Mouse (Mus musculus): Measurements from ENCODE around the gene Dapp1. TPM values are rescaled to one million over a fixed set of nuclear protein-coding genes. Genes with fewer than 3 reads are reported as not detected.
"Not testable (repeated sequence)": the region's sequence is repeated elsewhere in the genome, so short reads cannot be mapped to it uniquely, and the experiment has no call there.

Gene Dapp1
- polyA plus RNA-seq, 1 experiment from 2014 or later, result 1.2 TPM

DNA sequence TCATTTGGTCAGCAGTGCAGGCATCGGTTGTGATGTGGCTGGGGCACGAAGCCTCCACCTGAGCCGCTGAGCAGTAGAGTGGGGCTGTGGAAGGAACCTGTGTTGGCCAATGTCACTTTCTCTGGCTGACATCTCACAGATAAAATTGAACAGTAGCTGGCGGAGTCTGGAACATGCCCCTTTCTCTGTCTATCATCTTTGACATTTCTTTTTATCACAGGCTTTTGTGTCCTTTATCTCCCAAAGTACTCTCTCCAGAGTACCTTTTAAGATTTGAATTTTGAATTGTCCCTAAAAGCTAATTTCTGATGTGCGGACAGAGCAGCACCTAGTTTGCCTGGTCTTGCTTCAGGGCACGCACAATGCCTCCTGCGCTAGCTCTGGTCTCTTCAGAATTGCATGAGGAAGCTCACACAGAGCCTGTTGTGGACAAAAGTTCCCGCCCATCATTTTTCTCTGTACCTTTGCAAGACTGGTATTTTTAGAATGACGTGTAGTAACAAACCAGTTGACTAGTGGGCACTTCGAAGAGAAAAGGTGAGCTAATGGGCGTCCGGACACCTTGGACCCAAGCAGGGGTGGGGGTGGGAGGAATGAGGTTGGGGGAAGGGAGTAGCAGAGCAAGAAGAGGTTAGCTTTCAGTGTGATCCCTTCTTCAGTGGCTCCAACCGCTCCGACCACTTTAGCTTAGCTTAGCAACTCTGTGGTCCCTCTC is 13.1 kb downstream of the Dapp1 start:
- no peak overlapping the region for H3K4me2 ChIP-seq (replicated peaks)
- no peaks in the 10 kb centered on the region for H3K9me3 ChIP-seq
- ATAC-seq, result no peak
- H3K9ac ChIP-seq (replicated peaks), result no peak overlapping the region
- H3K4me1 ChIP-seq (replicated peaks), result no peaks in the 10 kb centered on the region
- no peak overlapping the region for H3K27ac ChIP-seq
- no peaks in the 10 kb centered on the region for H3K27me3 ChIP-seq
- no peak overlapping the region for H3K4me3 ChIP-seq (replicated peaks)
- no peaks in the 10 kb centered on the region for H3K36me3 ChIP-seq
- WGBS, result 88% methylated on average over 14 of the region's 14 CpGs

- H3K27me3 ChIP-seq; H3K36me3 ChIP-seq; H3K4me3 ChIP-seq (replicated peaks); H3K27ac ChIP-seq; H3K4me1 ChIP-seq (replicated peaks); H3K9me3 ChIP-seq; H3K9ac ChIP-seq (replicated peaks); H3K4me2 ChIP-seq (replicated peaks): not testable (repeated sequence)
- 65% methylated on average over 1 of the region's 1 CpGs for whole genome bisulfite sequencing
- ATAC-seq, result 0 out of 2 replicates have a peak, but pooled peaks have one; percentile 17
Observed at GRCm38 (mm10) chr3:137964014-137964413, 17.3 kb downstream of the Dapp1 start.

DNA sequence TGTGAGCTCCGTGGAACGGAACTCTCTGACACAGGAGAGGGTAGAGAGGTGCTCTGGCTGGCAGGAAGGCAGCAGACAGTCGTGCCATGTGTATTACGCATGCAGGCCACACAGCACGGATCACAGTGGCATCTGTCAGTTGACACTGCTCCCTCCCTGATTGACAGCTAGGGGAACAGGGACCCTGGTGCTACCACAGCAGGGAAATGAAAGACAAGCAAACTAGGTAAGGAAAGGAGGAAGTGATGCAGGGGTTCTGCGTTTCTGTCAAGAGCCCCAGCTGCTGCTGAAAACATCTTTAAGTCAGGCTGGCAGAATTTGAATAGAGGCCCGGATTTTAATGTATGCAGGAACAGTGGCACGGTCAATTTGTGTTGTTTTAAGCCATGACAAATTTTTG is 17.8 kb downstream of the Dapp1 start:
- ATAC-seq, result 0 out of 2 replicates have a peak, but pooled peaks have one; percentile 27
- no peaks in the 10 kb centered on the region for H3K9me3 ChIP-seq
- no peak overlapping the region for H3K4me3 ChIP-seq (replicated peaks)
- 69% methylated on average over 8 of the region's 8 CpGs for WGBS
- H3K36me3 ChIP-seq, result no peaks in the 10 kb centered on the region
- no peaks in the 10 kb centered on the region for H3K27me3 ChIP-seq
- H3K9ac ChIP-seq (replicated peaks), result no peak overlapping the region
- no peak overlapping the region for H3K4me2 ChIP-seq (replicated peaks)
- H3K27ac ChIP-seq, result no peak overlapping the region
- H3K4me1 ChIP-seq (replicated peaks), result no peaks in the 10 kb centered on the region

DNA sequence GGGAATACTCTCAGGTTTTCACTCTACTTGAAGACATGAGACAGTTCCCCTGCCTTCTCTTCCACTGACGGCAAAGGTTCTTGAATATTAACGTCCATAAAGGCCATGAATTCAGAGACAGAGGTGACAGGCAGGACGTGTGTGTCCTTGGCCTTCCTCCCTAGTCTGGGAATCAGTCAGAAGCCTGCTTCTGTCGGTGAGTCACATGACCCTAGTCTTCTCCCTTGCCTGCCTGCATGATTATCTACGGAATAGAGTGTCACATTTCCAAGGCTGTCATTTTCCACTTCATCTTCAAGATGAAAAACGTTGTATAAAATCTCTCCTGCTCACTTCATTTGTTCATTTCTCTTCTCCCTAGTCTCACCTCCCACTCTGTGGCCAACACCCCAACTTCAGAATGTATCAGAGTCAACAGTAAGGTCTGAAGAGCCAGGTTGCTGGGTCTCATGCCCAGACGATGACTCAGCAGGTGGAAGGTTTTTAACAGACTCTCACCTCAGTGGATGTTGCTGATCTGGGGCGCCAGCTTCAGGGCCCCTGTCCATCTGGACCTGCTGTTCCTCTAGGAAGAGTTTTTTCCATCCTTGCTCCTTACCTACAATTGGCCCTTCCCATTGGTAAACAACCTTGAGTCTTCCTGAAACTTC is 19.5 kb downstream of the Dapp1 start:
- H3K4me3 ChIP-seq (replicated peaks), result no peak overlapping the region
- H3K9me3 ChIP-seq, result no peaks in the 10 kb centered on the region
- H3K4me1 ChIP-seq (replicated peaks), result no peaks in the 10 kb centered on the region
- H3K27ac ChIP-seq, result no peak overlapping the region
- H3K4me2 ChIP-seq (replicated peaks), result no peak overlapping the region
- H3K36me3 ChIP-seq, result no peaks in the 10 kb centered on the region
- ATAC-seq, result no peak
- H3K27me3 ChIP-seq, result no peaks in the 10 kb centered on the region
- 67% methylated on average over 8 of the region's 8 CpGs for WGBS
- no peak overlapping the region for H3K9ac ChIP-seq (replicated peaks)

- H3K9me3 ChIP-seq, result no peaks in the 10 kb centered on the region
- ATAC-seq, result no peak
- H3K4me1 ChIP-seq (replicated peaks), result 0 out of 2 replicates have a peak, but pooled peaks cover 5% of the 10 kb centered on the region
- H3K36me3 ChIP-seq, result no peaks in the 10 kb centered on the region
- no peak overlapping the region for H3K4me3 ChIP-seq (replicated peaks)
- no peak overlapping the region for H3K27ac ChIP-seq
- no peak overlapping the region for H3K9ac ChIP-seq (replicated peaks)
- no peaks in the 10 kb centered on the region for H3K27me3 ChIP-seq
- WGBS, result 81% methylated on average over 4 of the region's 4 CpGs
- H3K4me2 ChIP-seq (replicated peaks), result no peak overlapping the region
Observed at GRCm38 (mm10) chr3:137959456-137959855, 21.9 kb downstream of the Dapp1 start.

DNA sequence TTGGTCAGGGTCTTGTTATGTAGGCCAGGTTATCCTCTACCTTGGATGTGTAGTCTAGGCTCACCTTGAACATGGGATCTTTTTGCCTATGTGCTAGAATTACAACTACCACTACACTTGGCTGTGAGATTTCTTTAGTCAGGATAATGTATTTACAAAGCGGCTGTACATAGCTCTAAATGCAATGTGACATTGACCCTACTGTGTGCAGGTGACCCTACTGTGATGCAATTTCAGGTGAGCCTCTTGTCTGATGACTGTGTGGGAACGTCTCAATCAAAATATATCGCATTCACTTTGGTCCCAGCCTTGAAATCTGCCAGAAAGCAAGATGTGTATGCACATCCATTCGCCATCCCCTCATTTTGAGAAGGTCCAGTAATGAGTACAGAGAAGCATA is 23.0 kb downstream of the Dapp1 start:
- no peak overlapping the region for H3K9ac ChIP-seq (replicated peaks)
- H3K9me3 ChIP-seq, result no peaks in the 10 kb centered on the region
- peaks cover 8% of the 10 kb centered on the region; the same call in 1 of the 2 replicates for H3K4me1 ChIP-seq (replicated peaks)
- H3K4me3 ChIP-seq (replicated peaks), result no peak overlapping the region
- 98% methylated on average over 4 of the region's 4 CpGs for WGBS
- no peaks in the 10 kb centered on the region for H3K36me3 ChIP-seq
- no peak overlapping the region for H3K27ac ChIP-seq
- no peak overlapping the region for H3K4me2 ChIP-seq (replicated peaks)
- ATAC-seq, result no peak
- H3K27me3 ChIP-seq, result no peaks in the 10 kb centered on the region

GRCm38 (mm10) chr3:137957864-137958263 is 23.5 kb downstream of the Dapp1 start:
- Histone ChIP-seq H3K4me1 (replicated peaks) (peaks cover 13% of the 10 kb centered on the region), H3K9ac (replicated peaks) (no peak overlapping the region), H3K27ac (no peak overlapping the region), H3K36me3 (no peaks in the 10 kb centered on the region), H3K4me2 (replicated peaks) (no peak overlapping the region), H3K27me3 (no peaks in the 10 kb centered on the region), H3K4me3 (replicated peaks) (no peak overlapping the region), H3K9me3 (no peaks in the 10 kb centered on the region)
- ATAC-seq, result no peak
- 86% methylated on average over 9 of the region's 9 CpGs for WGBS

- no peak overlapping the region for H3K4me3 ChIP-seq (replicated peaks)
- H3K4me2 ChIP-seq (replicated peaks), result peak overlapping the region; percentile 32; the same call in 1 of the 2 replicates
- no peak overlapping the region for H3K27ac ChIP-seq
- H3K4me1 ChIP-seq (replicated peaks), result peaks cover 24% of the 10 kb centered on the region
- H3K36me3 ChIP-seq, result no peaks in the 10 kb centered on the region
- no peak for ATAC-seq
- no peaks in the 10 kb centered on the region for H3K9me3 ChIP-seq
- 28% methylated on average over 16 of the region's 16 CpGs for WGBS
- H3K9ac ChIP-seq (replicated peaks), result no peak overlapping the region
- H3K27me3 ChIP-seq, result no peaks in the 10 kb centered on the region
Observed at GRCm38 (mm10) chr3:137955560-137956081, 25.7 kb downstream of the Dapp1 start.

DNA sequence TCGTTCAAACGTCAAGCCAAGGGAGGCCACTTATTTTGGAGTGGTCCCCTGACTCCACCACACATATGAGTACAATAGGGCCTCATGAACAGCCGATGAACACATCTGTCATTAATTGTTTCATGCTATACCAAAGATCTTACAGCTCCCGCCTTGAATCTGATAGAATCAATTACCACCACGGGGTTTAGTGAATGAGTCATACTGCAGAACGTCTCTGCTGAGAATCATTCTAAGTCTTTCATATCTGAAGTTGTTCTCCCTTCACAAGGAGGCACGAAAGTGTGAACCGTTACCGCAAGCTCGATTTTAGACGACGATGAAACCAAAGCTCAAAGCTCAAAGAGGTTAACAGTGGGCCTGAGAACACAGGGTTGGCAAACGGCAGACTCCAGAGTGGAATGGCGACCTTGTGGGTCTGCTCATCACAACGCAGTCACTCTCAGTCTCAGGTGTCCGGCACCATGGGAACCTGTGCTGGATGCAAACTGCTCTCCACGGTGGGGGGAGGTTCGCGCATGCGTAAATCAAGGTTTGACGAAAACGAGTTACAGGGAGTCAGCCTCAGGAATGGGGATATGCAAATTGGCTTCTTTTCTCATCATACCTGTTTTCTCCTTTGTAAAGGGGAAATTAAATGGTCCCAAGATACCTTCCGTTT is 27.0 kb downstream of the Dapp1 start:
- no peak overlapping the region for H3K27ac ChIP-seq
- no peak overlapping the region for H3K4me2 ChIP-seq (replicated peaks)
- no peaks in the 10 kb centered on the region for H3K9me3 ChIP-seq
- peaks cover 24% of the 10 kb centered on the region for H3K4me1 ChIP-seq (replicated peaks)
- H3K36me3 ChIP-seq, result no peaks in the 10 kb centered on the region
- ATAC-seq, result no peak
- H3K27me3 ChIP-seq, result no peaks in the 10 kb centered on the region
- 59% methylated on average over 23 of the region's 23 CpGs for WGBS
- H3K9ac ChIP-seq (replicated peaks), result no peak overlapping the region
- H3K4me3 ChIP-seq (replicated peaks), result no peak overlapping the region

DNA sequence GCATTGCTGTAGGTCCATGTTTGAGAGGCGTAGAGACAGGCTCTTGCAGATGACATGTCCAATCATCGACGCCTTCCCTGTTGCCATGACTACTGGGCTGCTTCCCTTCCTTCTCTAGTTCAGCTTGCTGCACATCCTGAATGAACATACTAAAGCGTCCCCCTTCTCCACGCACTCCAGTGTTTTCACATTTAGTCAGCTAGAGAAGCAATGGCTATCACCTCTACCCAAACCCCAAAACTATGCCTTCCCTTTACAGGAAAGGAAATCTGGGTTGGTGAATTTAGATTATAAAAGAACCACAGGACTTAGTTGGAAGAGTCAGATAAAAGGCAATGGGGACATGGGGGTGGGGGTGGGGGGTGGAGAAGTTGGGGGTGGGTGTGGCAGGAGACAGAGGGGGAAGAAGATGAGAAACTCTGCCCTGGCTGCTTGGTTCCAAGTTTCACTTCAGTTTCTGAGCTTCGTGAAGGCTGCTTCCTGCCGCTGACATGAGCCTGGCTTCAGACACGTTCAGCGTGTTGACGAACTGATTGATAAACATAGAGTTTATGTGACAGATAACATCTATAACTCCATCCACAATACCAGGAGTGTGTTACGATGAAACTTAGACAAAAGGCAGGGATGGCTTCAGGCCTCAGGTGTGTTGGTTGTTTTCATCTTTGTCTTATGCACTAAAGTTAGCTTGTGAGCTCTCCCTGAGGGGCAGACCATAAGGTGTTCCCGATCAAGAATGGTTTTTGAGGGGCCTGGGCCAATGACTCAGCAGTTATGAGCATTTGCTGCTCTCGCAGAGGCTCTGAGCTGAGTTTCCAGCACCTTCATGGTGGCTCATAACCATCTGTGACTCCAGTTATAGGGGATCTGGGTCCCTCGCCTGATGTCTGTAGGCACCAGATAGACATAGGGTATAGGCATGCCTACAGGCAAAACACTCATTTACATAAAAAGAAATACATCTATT is 28.1 kb downstream of the Dapp1 start:
- ATAC-seq, result peak; percentile 91
- peaks cover 24% of the 10 kb centered on the region for H3K4me1 ChIP-seq (replicated peaks)
- H3K4me3 ChIP-seq (replicated peaks), result no peak overlapping the region
- WGBS, result 64% methylated on average over 14 of the region's 14 CpGs
- H3K9ac ChIP-seq (replicated peaks), result no peak overlapping the region
- peak overlapping the region; percentile 27 for H3K4me2 ChIP-seq (replicated peaks)
- no peaks in the 10 kb centered on the region for H3K9me3 ChIP-seq
- H3K36me3 ChIP-seq, result no peaks in the 10 kb centered on the region
- no peaks in the 10 kb centered on the region for H3K27me3 ChIP-seq
- peak overlapping the region; percentile 64; the same call in 1 of the 2 replicates for H3K27ac ChIP-seq

DNA sequence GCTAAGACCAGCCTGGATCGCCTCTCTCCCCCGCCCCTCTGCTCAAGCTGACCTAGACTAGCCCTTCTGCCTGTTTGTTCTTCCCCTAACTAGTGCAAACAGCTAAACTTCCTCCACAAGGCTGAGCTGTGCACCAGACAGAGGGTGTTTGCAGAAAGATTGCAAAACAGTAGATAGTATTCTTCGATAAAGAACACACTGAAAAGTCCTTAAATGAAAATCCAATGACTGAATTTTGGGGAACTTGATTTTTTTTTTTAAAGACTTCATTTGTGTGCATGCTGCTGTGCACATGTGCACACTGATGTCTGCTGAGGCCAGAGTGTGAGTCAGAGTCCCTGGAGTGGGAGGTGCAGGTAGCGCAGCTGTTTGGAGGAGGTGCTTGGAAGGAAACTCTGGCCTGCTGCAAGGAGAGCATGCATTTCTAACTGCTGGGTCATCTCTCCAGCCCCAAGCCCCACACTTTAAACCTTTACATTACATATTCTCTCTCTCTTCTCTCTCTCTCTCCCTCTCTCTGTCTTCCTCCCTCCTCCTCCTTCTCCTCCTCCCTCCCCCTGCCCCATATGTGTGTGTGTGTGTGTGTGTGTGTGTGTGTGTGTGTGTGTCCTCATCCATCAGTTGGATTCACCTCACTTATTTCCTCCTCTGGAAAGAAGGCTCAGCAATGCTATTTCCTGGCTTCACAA is 29.0 kb downstream of the Dapp1 start:
- ATAC-seq, result peak; percentile 67
- Histone ChIP-seq H3K4me3 (replicated peaks) (no peak overlapping the region), H3K27ac (peak overlapping the region; percentile 64), H3K27me3 (no peaks in the 10 kb centered on the region), H3K36me3 (no peaks in the 10 kb centered on the region), H3K4me2 (replicated peaks) (peak overlapping the region; percentile 27), H3K9ac (replicated peaks) (no peak overlapping the region), H3K9me3 (no peaks in the 10 kb centered on the region), H3K4me1 (replicated peaks) (peaks cover 24% of the 10 kb centered on the region)
- WGBS, result 81% methylated on average over 4 of the region's 4 CpGs

Measured in midbrain, embryonic 13.5 days (tissue).